Mouse (Mus musculus): ENCODE measurements around the gene Wdr54.

DNA sequence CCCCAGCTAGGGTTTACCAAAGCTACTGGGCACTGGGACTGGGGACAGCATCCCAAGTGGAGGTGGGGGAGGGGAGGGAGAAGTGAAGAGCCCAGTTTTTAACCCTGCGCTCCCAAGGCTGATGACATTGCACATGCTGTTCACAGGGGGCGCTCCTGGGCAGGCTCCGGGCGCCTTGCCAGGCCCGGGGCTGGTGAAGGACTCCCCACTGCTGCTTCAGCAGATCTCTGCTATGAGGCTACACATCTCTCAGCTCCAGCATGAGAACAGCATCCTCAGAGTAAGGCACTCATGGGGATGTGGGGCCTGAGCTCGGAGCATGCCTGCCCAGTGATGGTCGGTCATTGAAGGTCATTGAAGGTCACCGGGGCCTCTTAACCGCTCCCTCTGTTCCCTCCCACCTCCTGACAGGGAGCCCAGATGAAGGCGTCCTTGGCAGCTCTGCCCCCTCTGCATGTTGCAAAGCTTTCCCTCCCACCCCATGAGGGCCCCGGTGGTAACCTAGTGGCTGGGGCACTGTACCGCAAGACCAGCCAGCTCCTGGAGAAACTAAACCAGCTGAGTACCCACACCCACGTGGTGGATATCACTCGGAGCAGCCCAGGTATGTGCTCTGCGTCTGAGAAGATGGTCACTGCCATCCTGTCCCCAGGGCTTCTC lies 41.3 kb upstream of the Wdr54 start:
- TF ChIP-seq CTCF (IDR thresholded peaks at IDR 0.05; ENCODE audit: low read depth), result peak; percentile 40
- no peak for TF ChIP-seq EP300 (IDR thresholded peaks at IDR 0.05; ENCODE audit: low read depth)
